Mouse (Mus musculus): ENCODE results near the gene Traf3ip1.

DNA sequence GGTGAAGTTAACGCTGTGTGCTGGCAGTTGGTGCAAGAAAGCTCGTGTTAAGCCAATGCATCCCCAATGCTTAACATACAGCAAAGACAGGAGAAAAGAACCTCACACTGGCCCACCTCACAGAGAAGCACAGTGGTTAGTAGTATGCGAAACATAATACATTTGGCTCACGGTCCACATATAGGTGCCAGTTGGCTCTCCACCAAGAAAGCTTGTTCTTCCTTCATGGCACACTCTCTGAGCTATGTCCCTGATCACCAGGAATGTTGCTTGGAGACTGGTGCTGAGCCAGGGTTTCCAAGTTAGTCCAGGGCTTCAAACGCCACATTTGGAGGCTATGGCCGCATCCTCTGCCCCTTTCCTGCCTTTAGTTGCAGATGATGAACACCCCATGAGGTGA lies 66.8 kb downstream of the Traf3ip1 start:
- TF ChIP-seq CTCF (IDR thresholded peaks at IDR 0.05 in 2 of 3, conservative IDR thresholded peaks at IDR 0.05 in 1 of 3; ENCODE audit: control insufficient read depth in 1 of 3, insufficient read depth in 1 of 3, low read depth in 2 of 3, low read length in 3 of 3, poor library complexity in 1 of 3, severe bottlenecking in 1 of 3) (no peak), GATA1 (IDR thresholded peaks at IDR 0.05; ENCODE audit: low read depth, low read length) (no peak)

Measured in MEL (cell line).